Mouse (Mus musculus): ENCODE measurements at regions not wholly inside any gene's neighbourhood (a gene's known extent, or its start where the extent isn't known, plus 50 kb on each side); places are given as distances from the start of the nearest gene placed in this dataset.

- TF ChIP-seq POLR2A (IDR thresholded peaks at IDR 0.05; ENCODE audit: borderline replicate concordance, insufficient read depth, low read length) (no peak), CTCF (IDR thresholded peaks at IDR 0.05; ENCODE audit: borderline replicate concordance, insufficient read depth, low read depth, low read length) (no peak)
Measured at GRCm38 (mm10) chr10:15757503-15757902, 1039.5 kb upstream of the Gje1 start.
